Mouse (Mus musculus): ENCODE measurements at regions not wholly inside any gene's neighbourhood (a gene's known extent, or its start where the extent isn't known, plus 50 kb on each side); places are given as distances from the start of the nearest gene placed in this dataset.

DNA sequence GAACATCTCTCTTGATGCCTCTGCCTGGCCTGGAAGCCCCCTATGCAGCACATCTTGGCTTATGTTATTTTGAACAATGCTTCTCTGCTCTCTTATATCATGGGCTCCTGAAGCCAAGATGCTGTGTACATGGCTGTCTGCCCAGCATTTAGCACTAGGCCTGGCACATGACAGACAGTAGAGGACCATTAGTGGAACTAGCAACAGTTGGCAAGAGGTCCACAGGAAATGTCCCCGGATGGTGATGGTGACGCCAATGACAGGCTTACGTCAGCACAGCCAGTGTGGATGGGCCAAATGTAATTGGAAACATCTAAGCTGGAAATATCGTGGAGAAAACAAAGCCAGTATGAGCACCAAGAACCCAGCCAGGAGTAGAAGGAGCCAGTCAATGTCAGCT is 567.1 kb upstream of the Mgmt start:
- Histone ChIP-seq H3K4me2 (replicated peaks) (no peak overlapping the region), H3K27ac (no peak overlapping the region), H3K9ac (no peak overlapping the region), H3K27me3 (no peaks in the 10 kb centered on the region), H3K36me3 (no peaks in the 10 kb centered on the region), H3K4me3 (no peak overlapping the region), H3K9me3 (no peaks in the 10 kb centered on the region), H3K4me1 (no peaks in the 10 kb centered on the region)
- 87% methylated on average over 4 of the region's 4 CpGs for WGBS
- no peak for ATAC-seq (ENCODE audit: insufficient number of reproducible peaks, insufficient read depth, low FRiP score, low TSS enrichment)

DNA sequence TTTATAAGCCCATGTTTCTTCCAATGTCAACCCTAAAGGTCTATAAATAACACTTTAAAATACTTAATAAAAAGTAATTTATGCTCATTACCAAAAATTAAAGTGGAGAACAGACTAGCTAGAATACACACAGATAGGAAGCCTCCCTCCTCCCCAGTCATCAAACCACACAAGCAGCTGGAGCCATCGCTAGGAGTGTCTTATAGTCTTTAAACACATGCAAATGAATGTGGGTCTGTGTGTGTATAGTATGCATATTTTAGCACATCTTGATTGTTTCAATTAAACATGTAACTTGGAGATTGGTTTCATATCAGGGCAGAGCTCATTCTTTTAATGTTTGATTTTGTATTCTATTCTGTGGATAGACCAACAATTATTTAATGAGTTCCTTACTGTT is 564.0 kb upstream of the Mgmt start:
- Histone ChIP-seq H3K36me3 (no peaks in the 10 kb centered on the region), H3K27me3 (no peaks in the 10 kb centered on the region), H3K4me2 (replicated peaks) (no peak overlapping the region), H3K4me1 (no peaks in the 10 kb centered on the region), H3K4me3 (no peak overlapping the region), H3K9ac (no peak overlapping the region), H3K9me3 (no peaks in the 10 kb centered on the region), H3K27ac (no peak overlapping the region)
- WGBS = 89% methylated on average over 1 of the region's 1 CpGs
- ATAC-seq (ENCODE audit: insufficient number of reproducible peaks, insufficient read depth, low FRiP score, low TSS enrichment) = no peak

DNA sequence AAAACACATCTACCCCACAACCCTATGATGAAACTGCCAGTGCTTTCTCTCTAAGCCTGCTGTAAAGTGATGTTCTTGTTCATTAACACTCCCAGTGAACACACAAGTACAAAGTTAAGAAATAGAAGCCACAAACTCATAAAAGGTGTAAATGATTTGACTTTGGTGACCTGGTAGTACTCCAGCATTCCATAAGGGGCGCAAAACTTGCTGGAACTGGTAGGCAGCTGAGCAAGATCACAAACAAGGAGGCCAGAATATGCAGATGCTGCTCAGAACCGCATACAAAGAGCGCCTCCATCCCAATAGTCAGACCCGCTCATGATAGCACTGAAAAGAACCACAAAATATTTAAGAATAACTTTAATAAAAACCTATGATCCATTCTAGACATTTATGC is 561.6 kb upstream of the Mgmt start:
- no peak overlapping the region for H3K4me3 ChIP-seq
- no peak overlapping the region for H3K27ac ChIP-seq
- H3K9me3 ChIP-seq = no peaks in the 10 kb centered on the region
- no peaks in the 10 kb centered on the region for H3K36me3 ChIP-seq
- ATAC-seq (ENCODE audit: insufficient number of reproducible peaks, insufficient read depth, low FRiP score, low TSS enrichment) = no peak
- H3K4me1 ChIP-seq = no peaks in the 10 kb centered on the region
- H3K27me3 ChIP-seq = no peaks in the 10 kb centered on the region
- H3K4me2 ChIP-seq (replicated peaks) = no peak overlapping the region
- H3K9ac ChIP-seq = no peak overlapping the region
- WGBS = 46% methylated on average over 4 of the region's 4 CpGs

DNA sequence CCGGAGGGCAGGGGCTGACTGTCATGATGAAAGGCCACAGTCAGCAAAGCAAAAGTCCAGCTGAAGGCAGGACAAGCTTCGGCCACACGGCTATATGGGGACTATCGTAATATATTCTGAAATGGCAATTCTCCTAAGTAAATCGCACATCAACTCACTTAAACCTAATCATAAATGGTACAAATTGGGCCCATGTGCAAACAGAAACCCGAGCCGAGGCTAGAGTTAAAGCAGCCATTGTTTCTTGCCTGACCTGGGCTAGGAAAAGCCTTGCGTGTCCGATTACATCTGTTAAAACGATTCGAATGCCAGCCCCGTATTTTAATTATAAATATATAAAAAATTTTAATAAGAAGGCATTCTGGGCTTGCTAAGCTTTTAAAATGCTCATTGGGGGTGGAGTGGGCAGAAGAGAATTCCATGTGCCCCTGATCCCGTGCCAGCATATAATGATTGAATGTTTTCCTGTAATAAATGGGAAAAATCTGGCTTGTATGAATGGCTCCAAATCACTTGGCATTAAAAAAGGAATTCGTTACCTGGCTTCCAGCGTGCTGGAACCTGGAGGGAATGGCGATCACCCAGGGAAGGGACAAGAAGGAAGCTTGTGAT is 552.7 kb upstream of the Mgmt start:
- 15% methylated on average over 16 of the region's 16 CpGs for WGBS
- Histone ChIP-seq H3K9ac (no peak overlapping the region), H3K27me3 (no peaks in the 10 kb centered on the region), H3K4me3 (no peak overlapping the region), H3K36me3 (no peaks in the 10 kb centered on the region), H3K27ac (peak overlapping the region; percentile 89), H3K9me3 (no peaks in the 10 kb centered on the region), H3K4me1 (peaks cover 33% of the 10 kb centered on the region), H3K4me2 (replicated peaks) (peak overlapping the region; percentile 30)
- no peak for ATAC-seq (ENCODE audit: insufficient number of reproducible peaks, insufficient read depth, low FRiP score, low TSS enrichment)

DNA sequence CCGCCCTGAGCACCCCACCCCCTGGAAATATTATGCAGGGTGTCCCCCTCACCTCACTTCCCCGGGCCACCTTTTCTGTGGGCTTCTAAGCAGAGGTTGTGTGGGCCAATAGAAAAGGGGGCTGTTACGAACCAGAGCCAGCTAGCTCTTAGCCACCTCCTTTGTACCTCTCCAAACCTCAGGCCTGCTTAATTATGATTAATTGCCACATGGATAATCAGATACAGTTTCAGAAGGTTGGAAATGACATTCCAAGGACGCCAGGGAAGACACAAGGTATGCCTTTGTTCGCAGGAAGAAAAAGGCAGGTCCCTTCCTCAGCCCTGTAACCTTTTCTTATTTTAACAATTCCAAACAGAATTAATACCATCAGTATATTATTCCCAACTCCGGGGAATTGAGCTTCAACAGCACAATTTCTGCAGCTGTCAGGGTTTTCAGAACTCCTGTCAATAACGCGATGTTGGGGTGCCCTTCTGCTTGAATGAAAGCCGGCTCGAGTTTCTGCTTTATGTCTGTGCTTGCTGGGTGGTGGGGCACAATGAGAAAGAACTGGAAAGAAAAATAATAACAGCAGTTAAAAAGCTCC is 552.1 kb upstream of the Mgmt start:
- WGBS = 9% methylated on average over 10 of the region's 10 CpGs
- Histone ChIP-seq H3K9ac (no peak overlapping the region), H3K4me2 (replicated peaks) (peak overlapping the region; percentile 30), H3K27ac (peak overlapping the region; percentile 89), H3K9me3 (no peaks in the 10 kb centered on the region), H3K27me3 (no peaks in the 10 kb centered on the region), H3K4me1 (peaks cover 33% of the 10 kb centered on the region), H3K36me3 (no peaks in the 10 kb centered on the region), H3K4me3 (no peak overlapping the region)
- no peak for ATAC-seq (ENCODE audit: insufficient number of reproducible peaks, insufficient read depth, low FRiP score, low TSS enrichment)

DNA sequence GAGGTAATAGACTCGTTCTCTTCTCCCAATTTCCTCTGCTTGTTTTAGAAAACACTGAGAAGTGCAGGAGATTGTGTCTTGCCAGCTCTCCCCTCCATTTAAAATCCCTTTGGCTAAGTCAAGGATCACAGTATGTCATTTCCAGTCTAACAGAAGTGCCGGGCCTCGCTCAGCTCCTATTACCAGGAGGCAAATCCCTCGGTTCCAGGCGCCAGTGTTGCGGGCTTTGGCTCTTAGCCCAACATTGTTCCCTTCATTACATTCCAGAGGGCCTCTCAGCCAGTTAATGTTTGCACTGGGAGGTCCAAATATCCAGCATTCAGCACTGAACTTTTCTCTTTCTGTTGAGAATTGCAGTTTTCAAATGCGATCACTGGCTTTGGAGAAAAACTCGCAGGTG is 551.6 kb upstream of the Mgmt start:
- H3K9ac ChIP-seq = no peak overlapping the region
- peak overlapping the region; percentile 89 for H3K27ac ChIP-seq
- ATAC-seq (ENCODE audit: insufficient number of reproducible peaks, insufficient read depth, low FRiP score, low TSS enrichment) = peak; percentile 49; the same call in 1 of the 2 replicates
- peaks cover 33% of the 10 kb centered on the region for H3K4me1 ChIP-seq
- no peaks in the 10 kb centered on the region for H3K27me3 ChIP-seq
- H3K36me3 ChIP-seq = no peaks in the 10 kb centered on the region
- no peak overlapping the region for H3K4me3 ChIP-seq
- WGBS = 9% methylated on average over 8 of the region's 8 CpGs
- H3K9me3 ChIP-seq = no peaks in the 10 kb centered on the region
- peak overlapping the region; percentile 30; the same call in 1 of the 2 replicates for H3K4me2 ChIP-seq (replicated peaks)

DNA sequence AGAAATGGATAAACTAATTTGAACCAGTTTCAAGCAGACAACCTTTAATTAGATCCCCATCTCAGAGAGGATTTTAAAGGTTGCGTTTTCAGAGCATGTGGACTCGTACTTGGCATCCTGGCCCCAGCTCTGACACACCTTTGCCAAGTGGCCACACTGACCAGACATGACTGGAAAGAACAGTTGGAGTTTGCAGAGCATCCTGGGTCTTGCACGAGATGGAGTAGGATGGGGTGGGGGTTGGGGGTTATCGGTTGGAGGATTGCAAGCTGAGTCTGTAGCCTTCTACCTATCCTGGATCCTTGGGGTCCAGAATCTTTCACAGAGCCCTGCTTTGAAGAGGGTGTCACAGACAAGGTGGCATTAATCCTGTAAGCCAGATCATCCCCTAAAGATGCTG is 550.9 kb upstream of the Mgmt start:
- H3K9ac ChIP-seq = no peak overlapping the region
- ATAC-seq (ENCODE audit: insufficient number of reproducible peaks, insufficient read depth, low FRiP score, low TSS enrichment) = no peak
- 52% methylated on average over 4 of the region's 4 CpGs for WGBS
- H3K36me3 ChIP-seq = no peaks in the 10 kb centered on the region
- H3K4me3 ChIP-seq = no peak overlapping the region
- peak overlapping the region; percentile 89 for H3K27ac ChIP-seq
- no peaks in the 10 kb centered on the region for H3K9me3 ChIP-seq
- no peaks in the 10 kb centered on the region for H3K27me3 ChIP-seq
- H3K4me2 ChIP-seq (replicated peaks) = no peak overlapping the region
- peaks cover 37% of the 10 kb centered on the region for H3K4me1 ChIP-seq

DNA sequence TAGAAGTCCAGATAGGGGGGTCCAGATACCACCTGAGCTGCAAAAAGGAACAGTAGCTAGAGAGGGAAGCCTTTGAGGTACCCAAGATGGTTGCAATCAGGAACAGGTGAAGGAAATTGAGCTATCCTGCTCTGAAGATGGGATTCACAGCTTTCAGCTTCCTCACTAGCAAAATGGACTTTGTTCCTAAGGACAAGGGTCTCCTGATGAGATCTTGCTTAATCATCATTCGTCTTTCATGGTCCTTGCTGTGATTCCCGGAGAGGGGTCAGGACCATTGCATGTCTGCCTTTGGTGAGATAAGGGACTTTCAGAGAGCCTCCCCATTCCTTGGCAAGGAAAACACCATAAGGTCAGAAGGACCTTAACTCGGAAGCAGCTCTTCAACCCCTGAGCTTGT is 549.4 kb upstream of the Mgmt start:
- peaks cover 44% of the 10 kb centered on the region for H3K4me1 ChIP-seq
- no peaks in the 10 kb centered on the region for H3K9me3 ChIP-seq
- no peak overlapping the region for H3K4me2 ChIP-seq (replicated peaks)
- H3K4me3 ChIP-seq = no peak overlapping the region
- H3K9ac ChIP-seq = no peak overlapping the region
- whole genome bisulfite sequencing = 87% methylated on average over 3 of the region's 3 CpGs
- no peak for ATAC-seq (ENCODE audit: insufficient number of reproducible peaks, insufficient read depth, low FRiP score, low TSS enrichment)
- no peaks in the 10 kb centered on the region; the same call in 1 of the 2 replicates for H3K27me3 ChIP-seq
- H3K27ac ChIP-seq = no peak overlapping the region
- H3K36me3 ChIP-seq = no peaks in the 10 kb centered on the region

DNA sequence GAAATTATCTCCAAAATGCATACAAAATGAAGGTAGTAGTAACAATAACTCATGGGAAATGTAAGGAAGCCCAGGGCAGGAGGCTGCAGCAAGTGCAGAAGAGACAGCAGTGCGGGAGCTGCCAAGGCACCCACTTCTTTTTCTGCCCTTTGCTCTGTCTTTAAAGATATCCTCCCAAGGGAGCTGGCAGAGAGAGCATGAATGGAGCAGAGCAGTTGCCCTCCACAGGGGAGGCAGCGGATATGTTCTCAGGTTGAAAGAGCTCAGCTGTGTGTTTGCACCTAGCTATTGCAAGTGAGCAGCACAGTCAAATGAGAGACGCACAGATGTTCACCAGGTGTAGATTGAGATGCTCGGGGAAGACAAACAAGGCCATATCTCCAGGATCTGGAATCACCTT is 547.9 kb upstream of the Mgmt start:
- no peaks in the 10 kb centered on the region for H3K9me3 ChIP-seq
- no peak overlapping the region for H3K4me3 ChIP-seq
- no peak overlapping the region for H3K27ac ChIP-seq
- H3K9ac ChIP-seq = no peak overlapping the region
- no peak for ATAC-seq (ENCODE audit: insufficient number of reproducible peaks, insufficient read depth, low FRiP score, low TSS enrichment)
- no peaks in the 10 kb centered on the region for H3K36me3 ChIP-seq
- H3K4me2 ChIP-seq (replicated peaks) = no peak overlapping the region
- H3K27me3 ChIP-seq = no peaks in the 10 kb centered on the region; the same call in 1 of the 2 replicates
- WGBS = 58% methylated on average over 4 of the region's 4 CpGs
- peaks cover 33% of the 10 kb centered on the region for H3K4me1 ChIP-seq

DNA sequence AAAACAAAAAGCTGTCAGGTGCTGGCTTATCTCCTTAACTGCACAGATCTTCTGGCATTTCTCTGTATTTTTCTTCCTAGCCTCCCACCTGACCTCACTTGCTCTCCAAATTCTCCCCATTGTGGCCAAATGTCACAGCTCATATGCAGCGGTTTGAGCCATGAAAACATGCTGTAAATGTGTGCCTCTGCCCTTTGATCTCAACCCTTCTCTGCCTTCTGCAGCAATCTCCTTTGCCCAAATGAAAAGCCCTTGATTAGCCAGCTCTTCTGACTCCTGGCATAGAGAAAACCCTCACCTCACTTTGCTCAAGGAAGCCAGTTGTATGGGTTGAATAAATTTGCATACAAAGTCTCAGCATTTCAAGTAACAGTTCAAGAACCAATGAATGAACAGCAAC is 546.1 kb upstream of the Mgmt start:
- Histone ChIP-seq H3K36me3 (no peaks in the 10 kb centered on the region), H3K27me3 (no peaks in the 10 kb centered on the region; the same call in 1 of the 2 replicates), H3K9ac (no peak overlapping the region), H3K9me3 (no peaks in the 10 kb centered on the region), H3K4me3 (no peak overlapping the region), H3K27ac (no peak overlapping the region), H3K4me2 (replicated peaks) (no peak overlapping the region), H3K4me1 (peaks cover 18% of the 10 kb centered on the region)
- WGBS = 46% methylated on average over 1 of the region's 1 CpGs
- no peak for ATAC-seq (ENCODE audit: insufficient number of reproducible peaks, insufficient read depth, low FRiP score, low TSS enrichment)

DNA sequence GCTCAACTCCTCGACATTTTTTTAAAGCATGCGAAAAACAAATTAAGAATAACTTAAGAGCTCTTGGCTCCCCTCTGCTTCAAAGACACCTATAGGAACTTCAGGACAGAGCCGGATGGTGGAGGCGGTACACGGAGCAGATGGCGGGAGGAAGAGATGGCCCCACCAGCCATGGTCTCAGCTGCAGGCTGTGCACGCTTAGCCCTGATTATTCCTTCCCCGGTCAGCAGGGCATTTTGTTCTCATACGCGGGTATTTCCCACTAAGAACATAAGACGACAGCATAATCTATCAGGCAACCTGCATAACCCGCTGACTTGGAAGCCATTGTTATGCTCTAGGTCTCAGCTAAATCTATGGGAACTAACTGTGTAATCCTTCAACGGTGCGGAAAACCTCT is 544.8 kb upstream of the Mgmt start:
- no peak overlapping the region for H3K4me3 ChIP-seq
- H3K9me3 ChIP-seq = no peaks in the 10 kb centered on the region
- H3K27me3 ChIP-seq = no peaks in the 10 kb centered on the region; the same call in 1 of the 2 replicates
- ATAC-seq (ENCODE audit: insufficient number of reproducible peaks, insufficient read depth, low FRiP score, low TSS enrichment) = no peak
- H3K27ac ChIP-seq = no peak overlapping the region
- no peak overlapping the region for H3K4me2 ChIP-seq (replicated peaks)
- no peaks in the 10 kb centered on the region for H3K36me3 ChIP-seq
- H3K4me1 ChIP-seq = peaks cover 11% of the 10 kb centered on the region
- H3K9ac ChIP-seq = no peak overlapping the region
- WGBS = 79% methylated on average over 14 of the region's 14 CpGs

DNA sequence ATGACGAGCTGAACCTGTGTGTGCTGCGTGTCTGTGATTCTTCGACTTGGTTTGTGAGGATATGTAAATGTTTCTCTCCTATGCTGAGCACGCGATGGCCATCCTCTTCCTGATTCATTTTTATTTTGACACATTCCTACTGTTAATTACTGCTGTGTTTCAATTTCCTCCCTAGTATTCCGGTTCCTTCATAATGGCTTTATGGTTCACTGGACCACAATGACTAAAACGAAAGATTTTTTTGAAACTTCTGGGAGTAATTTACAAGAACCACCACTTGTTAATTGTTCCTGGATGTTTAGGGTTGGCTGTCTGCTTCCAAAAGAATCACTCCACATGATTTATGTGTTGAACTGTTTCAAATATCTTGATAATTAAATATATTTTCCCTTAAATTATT is 537.4 kb upstream of the Mgmt start:
- Histone ChIP-seq H3K4me3 (no peak overlapping the region), H3K9ac (no peak overlapping the region), H3K4me2 (replicated peaks) (no peak overlapping the region), H3K27ac (no peak overlapping the region), H3K9me3 (no peaks in the 10 kb centered on the region), H3K4me1 (no peaks in the 10 kb centered on the region), H3K36me3 (no peaks in the 10 kb centered on the region), H3K27me3 (no peaks in the 10 kb centered on the region)
- no peak for ATAC-seq (ENCODE audit: insufficient number of reproducible peaks, insufficient read depth, low FRiP score, low TSS enrichment)
- WGBS = 55% methylated on average over 7 of the region's 7 CpGs
